Mouse (Mus musculus): Measurements from ENCODE around the gene Gnb1l.
A peak's percentile ranks its signal among the peaks of the same experiment; 100 is the strongest.

Gene Gnb1l

DNA sequence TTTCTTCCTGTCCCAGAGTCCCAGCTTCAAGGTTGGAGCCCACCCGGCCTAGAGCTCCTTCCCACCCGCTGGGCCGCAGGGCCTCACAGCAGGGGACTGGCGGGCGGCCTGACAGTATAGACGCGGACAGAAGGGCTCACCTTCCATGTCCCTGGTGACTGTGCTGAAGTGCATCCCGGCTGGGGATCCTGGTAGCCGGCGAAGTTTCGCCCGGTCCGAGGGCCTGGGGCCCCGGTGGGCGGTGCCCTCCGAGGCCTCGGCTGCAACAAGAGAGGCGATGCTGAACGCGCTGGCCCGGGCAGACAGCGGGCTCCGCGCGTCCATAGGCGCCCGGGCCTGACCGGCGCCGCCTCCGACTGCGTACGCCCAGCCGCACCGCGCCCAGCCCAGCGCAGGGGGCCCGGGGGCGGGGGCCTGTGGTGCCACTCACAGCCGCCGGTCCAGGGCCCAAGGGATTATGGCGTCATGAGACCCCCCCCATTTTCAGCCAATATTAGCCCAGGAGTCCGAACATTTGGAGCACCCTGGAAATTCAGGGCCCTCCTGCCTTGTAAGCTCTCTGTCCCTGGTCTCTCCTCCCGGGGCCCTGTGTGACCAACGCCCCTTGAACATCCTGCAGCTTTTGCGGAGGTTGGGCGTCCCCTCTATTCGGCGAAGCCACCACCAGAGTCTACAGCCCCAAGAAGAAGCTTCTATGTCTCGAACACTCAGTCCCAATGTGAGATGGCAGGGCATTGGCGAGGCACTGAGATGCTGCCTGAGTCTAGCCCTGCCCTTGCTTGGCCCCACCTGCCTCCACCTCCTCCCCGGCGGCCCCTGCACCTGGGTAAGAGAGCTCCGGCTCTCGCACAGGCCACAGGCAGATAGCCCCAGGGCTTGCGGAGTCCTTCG, 89.6 kb downstream of the Gnb1l start:
- no peak for DNase-seq

DNA sequence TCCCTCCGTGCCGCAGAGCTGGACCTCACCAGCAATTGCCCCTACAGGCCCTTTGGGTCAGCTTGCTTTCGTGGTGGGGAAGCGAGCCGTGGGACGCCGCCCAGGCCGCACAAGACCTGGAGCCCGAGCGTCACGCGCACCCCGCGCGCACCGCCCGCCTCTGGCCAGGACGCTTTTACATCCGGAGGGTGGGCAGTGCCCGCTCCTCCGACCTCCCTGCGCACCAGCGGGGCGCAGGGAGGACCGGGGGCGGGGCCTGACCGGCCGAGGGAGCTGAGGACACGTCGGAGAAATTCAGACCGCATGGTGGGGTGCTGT, 90.2 kb downstream of the Gnb1l start:
- DNase-seq = no peak

DNA sequence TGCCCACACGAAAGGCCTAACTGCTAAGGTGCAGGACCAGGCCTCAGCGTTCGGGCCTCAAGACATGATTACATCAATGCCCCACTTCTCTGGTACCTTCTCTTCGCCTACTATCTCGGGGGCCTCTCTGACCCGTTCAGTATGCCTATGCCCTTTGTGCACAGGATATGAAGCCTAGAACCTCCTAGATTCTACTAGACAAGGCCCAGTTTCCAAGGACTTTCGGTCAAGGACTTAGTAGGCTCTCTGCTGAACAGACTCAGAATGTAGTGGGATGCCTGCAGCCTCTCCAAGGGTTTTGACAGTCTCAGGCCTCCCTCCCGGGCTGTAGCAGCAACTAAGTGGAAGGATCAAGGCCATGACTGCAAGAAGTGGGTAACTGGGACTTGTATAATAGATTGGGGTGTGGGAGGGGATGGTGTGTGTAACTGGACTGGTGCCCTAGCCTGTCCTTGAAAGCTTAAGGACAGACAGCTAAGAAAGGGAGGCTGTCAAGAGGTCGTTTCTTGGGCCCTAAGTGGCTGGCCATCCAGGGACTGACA, 90.6 kb downstream of the Gnb1l start:
- DNase-seq = no peak

DNA sequence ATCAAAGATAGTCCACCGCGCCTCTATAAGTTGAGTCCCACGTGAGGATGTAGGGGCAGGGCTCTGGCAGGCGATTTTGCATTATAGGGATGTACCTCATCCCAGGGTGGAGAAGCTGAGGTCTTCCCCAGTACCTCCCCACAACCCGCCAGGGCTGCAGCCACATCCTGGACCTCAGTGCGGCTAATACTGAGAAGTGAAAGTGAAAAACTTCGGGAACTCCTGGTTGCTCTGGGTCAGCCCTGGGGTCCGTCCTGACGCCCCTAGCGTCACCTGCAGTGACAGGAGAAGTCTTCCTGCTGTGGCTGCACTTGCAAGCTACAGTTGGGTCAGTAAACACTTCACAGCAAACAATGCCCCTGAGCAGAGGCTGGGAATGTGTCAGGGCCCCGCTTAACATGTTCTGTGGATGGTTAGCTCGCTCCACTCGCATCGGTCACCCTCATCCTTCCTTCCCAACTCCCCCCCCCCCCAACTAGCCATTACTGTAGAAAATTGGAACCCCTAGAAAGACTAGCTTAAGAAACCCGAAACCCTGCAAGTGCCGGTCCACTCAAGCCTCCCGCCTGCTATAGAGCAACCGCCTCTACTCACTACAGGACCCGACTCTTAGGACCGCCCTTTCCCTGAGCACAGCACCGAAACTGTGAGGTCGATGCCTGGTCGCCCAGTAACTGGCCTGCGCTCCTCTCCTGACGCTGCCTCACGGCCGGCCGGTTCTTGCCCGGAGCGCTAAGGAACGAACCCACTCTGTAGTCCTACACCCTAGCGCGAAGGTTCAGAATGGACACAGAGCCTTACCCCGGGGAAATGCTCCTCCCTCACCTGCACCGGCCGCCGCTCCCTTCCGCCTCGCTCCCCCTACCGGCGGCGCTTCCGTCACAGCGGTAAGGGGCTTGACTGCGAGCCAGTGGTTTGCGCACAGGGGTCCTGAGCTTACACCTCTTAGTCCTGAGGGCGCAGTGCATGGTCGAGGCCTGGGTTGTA, 91.6 kb downstream of the Gnb1l start, which contains the start of gene Tbx1:
Tbx1 (minus strand) TSS at position 868 of the 987 bp plus-strand sequence.
- DNase-seq = peak; percentile 21 to 27

DNA sequence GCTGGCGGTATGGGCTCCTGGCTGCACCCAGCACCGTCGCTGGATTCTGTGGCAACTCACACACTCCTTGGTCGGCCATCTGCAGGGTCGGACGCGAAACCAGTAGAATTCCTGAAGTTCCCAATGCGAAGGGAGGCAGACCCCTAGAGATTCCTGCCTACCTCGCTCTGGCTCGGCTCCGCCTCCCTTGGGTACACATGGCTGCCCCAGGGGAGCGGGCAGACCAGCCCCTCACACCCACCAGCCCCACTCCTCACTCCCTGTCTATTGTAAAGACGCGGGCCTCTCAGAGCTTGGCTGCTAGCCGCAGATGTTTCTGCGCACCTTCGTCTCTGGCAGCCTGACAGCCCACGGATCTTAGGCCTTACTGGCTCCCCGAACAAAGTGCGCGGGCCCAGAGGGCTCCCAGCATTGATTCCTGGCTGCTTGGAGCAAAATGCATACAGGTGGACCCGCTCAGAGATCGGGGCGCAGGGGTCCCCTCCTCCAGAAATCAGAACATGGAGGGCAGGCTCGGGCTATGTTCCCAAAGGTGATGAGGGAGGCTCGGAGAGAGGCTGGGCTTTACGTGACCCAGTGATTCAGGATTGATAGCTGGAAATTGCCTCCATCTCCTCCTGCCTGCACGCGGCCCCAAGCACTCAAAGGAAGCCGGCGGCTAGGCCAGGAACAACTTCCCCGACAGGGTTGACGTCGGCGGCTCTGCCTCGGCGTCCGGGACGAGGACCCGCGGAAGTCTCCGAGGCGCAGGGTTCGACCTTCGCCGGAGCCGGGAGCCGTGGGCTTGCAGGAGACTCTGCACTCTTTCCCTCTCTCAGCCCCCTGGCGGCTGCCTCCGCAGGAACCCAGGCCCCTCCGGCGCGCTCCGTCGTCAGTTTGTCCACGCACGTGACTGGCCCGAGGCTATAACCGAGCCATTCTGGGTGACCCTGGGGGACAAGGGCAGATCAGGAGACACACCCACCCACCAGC, 92.8 kb downstream of the Gnb1l start:
- DNase-seq = peak; percentile 19 to 20

DNA sequence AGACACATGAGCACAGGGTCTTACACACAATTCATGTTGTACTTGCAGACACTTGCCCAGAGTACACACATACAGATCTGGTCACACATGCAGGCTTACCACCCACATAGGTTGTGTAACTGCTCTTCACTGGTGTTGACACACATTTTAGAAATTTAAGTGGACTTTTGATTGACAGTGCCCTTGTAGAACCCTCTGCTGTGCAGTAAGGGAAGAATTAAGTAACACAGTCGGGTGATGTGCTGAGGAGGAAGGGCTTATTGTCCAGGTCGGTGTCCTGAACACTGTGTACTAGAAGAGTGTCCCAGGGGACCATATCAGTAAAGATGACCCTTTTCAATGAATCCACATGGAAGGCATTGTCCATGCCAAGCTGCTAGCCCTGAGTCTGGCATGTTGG, 95.4 kb downstream of the Gnb1l start:
- no peak for DNase-seq

DNA sequence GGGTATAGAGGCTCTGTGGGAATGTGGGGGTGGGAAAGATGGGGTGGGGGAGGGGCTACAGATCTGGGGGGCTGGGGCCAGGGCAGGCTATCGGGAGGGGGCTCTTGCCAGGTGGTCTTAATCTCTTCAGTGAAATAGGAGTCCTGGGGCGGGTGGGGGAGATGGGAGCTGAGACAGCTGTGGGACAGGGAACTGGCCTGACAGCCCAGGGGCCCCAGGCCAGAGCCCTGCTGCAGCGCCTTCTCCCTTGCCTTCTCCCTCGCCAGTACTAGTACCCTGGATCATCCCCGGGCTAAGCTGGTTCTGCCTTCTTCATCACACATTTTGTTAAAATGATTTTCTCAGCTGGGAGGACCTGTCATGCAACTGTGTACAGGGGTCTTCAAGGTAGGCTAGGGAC, 97.7 kb downstream of the Gnb1l start:
- no peak for DNase-seq

DNA sequence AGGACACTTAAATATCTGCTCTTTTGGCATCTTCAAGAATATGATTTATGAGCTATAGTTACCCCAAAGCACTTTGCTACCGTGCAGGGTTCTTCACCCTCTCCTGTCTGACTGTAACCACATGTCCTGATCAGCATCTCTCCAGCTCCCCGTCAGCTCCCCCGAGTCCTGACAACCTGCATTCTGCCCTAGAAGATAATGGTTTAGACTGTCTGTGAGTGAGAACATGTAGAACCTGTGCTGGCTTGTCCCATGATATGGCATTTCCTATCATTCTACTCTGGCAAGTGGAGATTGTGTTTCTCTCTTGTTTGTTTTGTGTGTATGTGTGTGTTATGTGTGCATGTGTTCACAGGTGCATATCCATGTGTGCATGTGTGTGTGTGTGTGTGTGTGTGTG, 99.5 kb downstream of the Gnb1l start:
- no peak for DNase-seq

DNA sequence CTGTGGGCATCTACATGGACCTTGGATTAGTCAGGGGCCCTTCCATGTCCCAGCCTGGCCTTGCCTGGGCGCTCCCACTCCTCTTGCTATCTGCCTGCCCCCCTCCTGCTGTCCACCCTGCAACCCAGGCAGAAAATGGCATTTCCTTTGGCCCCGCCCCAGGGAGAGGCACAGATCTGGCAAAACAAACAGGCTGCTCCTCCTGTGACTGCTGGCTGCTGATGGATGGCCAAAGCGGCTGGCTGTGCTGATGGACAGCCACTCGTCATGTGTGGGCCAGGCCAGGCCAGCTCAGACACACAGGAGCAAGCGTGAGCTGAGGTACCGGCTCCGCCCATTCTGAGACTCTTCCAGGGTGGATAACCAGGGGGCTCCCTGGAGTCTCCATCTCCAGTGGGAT, 102.9 kb downstream of the Gnb1l start:
- DNase-seq = no peak

DNA sequence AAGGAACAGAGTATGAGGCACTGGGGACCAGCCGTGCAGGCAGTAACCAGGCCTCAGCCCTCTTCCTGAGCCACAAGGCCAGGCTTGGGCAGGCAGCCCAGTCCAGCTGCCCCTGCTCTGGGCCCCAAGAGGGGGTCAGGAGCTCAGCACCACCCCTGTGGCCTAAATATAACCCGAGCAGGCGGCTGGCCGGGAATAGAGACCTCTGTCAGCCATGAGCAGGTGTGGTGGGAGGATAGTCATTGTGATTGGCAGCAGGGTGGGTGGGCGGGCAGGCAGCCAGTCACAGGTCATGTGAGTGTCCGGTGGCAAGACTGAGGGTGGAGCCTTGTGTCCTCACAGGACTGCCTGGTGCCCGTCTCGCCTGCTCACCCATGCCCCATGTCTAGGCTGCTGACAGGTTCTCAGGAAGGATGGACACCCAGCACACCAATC, 105.8 kb downstream of the Gnb1l start:
- DNase-seq = no peak

DNA sequence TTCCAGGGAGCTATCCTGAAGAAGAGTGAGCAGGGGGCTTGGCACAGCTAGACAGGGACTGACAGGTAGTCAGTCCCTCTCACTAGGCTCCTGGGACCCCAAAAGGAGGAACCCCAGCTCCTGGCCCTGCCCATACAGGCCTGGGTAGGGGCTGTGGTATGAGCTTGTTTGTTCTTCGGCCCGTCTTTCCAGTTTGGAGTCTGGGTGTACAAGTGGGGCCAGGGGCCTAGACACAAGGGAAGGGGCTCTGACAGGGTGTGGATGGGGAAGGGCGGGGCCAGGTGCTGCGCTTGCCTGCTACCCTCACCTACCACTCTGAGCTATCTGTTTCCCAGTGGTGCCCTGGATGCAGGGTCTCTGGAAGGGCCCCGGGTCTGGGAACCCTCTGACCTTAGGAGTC, 107.2 kb downstream of the Gnb1l start:
- no peak for DNase-seq

DNA sequence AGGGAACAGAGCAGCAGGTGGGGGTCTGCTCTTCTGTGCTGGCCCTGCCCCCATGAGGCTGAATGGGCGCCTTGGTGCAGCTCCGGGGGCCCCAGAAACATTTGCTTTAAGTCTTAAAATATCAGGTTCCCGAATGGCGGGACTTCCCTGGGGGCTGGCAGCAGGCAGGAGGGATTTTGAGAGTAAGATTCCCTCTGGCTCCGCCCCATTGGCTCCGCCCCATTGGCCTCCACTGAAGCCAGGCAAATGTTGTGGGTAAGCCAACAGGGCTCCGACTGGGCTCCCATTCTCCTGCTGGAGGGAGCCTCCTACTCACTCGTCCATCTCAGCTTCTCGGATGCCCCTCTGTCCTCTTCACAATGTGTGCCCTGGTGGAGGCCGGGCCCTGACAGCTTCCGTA, 109.7 kb downstream of the Gnb1l start:
- no peak for DNase-seq

DNA sequence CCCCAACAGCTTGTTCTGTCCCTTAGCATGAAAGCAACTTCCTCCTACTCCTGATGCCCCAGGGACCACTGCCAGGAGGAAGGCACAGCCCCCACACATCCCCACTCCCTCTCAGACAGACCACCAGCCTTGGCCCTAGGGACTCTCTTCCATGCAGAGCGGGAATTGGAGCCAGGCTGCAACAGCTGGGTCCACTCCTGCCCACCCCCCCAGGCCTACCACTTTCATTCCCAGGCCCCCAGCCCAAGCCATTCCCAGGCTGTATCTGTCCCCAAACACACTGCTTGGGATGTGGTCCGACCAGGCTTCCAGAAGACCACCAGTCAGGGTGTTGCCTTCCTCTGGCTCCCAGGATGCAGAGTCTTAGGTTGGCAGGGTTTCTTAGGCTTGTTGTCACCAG, 110.6 kb downstream of the Gnb1l start:
- no peak for DNase-seq

DNA sequence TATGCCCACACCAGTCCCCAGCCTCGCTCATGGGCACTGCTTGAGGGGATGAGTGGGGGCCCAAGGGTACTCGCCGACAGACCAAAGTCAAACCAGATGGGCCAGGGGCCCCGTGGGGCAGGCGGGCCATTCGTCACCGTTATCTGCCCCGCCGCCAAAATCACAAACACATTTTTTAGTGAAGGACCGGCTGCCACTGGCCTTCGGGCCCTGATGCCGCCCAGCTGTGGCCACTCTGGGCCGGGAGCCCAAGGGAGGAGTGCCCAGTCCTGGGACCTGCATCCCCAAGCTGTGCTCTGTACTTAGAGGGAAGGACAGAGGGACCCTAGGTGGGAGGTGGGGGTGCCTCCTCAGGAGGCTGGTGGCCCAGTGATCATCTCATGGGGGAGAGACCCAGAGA, 113.2 kb downstream of the Gnb1l start:
- no peak for DNase-seq

DNA sequence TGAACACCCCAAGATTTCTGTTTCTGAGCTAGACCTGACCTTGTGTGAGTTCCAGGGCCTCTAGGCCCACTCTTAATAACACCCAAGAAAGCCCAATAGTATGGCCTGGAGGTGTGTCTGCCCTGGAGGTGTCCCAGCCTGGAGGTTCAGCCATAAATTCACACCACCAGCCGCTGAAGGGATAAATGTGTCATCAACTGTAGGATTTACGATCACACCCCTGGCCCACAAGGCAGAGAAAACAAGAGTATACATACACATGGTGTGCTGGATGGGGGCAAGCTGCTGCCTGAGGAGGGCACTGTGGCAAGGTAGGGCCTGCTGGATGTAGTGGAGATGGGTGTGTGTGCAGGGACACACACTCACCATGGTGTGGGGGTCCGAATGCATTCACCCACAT, 114.8 kb downstream of the Gnb1l start:
- no peak for DNase-seq

Measured in thymus, adult 18-20 months (tissue).